Mouse (Mus musculus) liver, embryonic 14.5 days (tissue): ENCODE data around the gene Limk2.

Source experiments
- CTCF ChIP-seq: IDR thresholded peaks from 2 replicates; pipeline ENCODE4 v1.5.1; 2016; ENCODE audit warnings: antibody characterized with exemption, low read depth, control low read depth
- EP300 ChIP-seq: IDR thresholded peaks from 2 replicates; pipeline ENCODE4 v1.6.1; 2016; ENCODE audit warnings: antibody characterized with exemption, low read depth

DNA sequence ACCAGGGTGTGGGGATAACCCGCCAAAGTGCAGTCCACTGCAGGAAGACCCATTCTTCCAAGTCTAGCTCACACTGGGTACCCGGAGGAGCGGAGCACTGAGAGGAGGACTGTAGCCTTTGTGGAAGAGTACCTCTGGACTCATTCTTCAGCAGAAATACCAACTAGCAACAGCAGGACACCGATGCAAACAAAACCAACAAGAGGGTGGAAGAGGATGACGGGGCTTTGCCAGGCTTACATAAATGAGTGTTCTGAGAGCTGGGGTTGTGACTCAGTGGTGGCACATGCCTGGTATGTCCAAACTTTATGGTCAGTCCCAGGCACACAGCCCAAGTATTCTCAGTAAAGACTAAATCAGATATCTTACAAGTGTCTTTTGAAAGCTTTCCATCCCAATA lies 107.9 kb downstream of the Limk2 start:
- TF ChIP-seq CTCF = no peak
- no peak for TF ChIP-seq EP300
